Mouse (Mus musculus): Measurements from ENCODE around the gene Mmp21.
A peak's percentile ranks its signal among the peaks of the same experiment; 100 is the strongest.
"Not testable (repeated sequence)": the region's sequence is repeated elsewhere in the genome, so short reads cannot be mapped to it uniquely, and the experiment has no call there.

Mmp21 gene

GRCm38 (mm10) chr7:133679961-133680360 lies at the start of gene Mmp21:
Gene Mmp21, minus strand, starts transcription at chr7:133680061.
- no peak for DNase-seq (ENCODE audit: low read depth, low spot score)

GRCm38 (mm10) chr7:133729351-133729750 lies 49.5 kb upstream of the Mmp21 start:
- no peak for DNase-seq (ENCODE audit: low read depth, low spot score)

GRCm38 (mm10) chr7:133727027-133727426 lies 47.2 kb upstream of the Mmp21 start:
- no peak for DNase-seq (ENCODE audit: low read depth, low spot score)

GRCm38 (mm10) chr7:133725571-133725970 lies 45.7 kb upstream of the Mmp21 start:
- no peak for DNase-seq (ENCODE audit: low read depth, low spot score)

GRCm38 (mm10) chr7:133724844-133725243 lies 45.0 kb upstream of the Mmp21 start:
- DNase-seq (ENCODE audit: low read depth, low spot score) = no peak

GRCm38 (mm10) chr7:133720616-133721015 lies 40.8 kb upstream of the Mmp21 start:
- no peak for DNase-seq (ENCODE audit: low read depth, low spot score)

- DNase-seq (ENCODE audit: low read depth, low spot score) = peak; percentile 30
Measured at GRCm38 (mm10) chr7:133718580-133718979, 38.7 kb upstream of the Mmp21 start.

- DNase-seq (ENCODE audit: low read depth, low spot score) = no peak
Measured at GRCm38 (mm10) chr7:133715387-133715786, 35.5 kb upstream of the Mmp21 start.

GRCm38 (mm10) chr7:133707301-133707700 lies 27.4 kb upstream of the Mmp21 start:
- DNase-seq (ENCODE audit: low read depth, low spot score) = no peak

GRCm38 (mm10) chr7:133703906-133704305 lies 24.0 kb upstream of the Mmp21 start:
- DNase-seq (ENCODE audit: low read depth, low spot score) = peak; percentile 72

- no peak for DNase-seq (ENCODE audit: low read depth, low spot score)
Measured at GRCm38 (mm10) chr7:133702333-133702732, 22.5 kb upstream of the Mmp21 start.

GRCm38 (mm10) chr7:133701366-133701765 lies 21.5 kb upstream of the Mmp21 start:
- no peak for DNase-seq (ENCODE audit: low read depth, low spot score)

- no peak for DNase-seq (ENCODE audit: low read depth, low spot score)
Measured at GRCm38 (mm10) chr7:133699885-133700284, 20.0 kb upstream of the Mmp21 start.

- no peak for DNase-seq (ENCODE audit: low read depth, low spot score)
Measured at GRCm38 (mm10) chr7:133698021-133698709, 18.3 kb upstream of the Mmp21 start.

GRCm38 (mm10) chr7:133685644-133686043 lies 5.8 kb upstream of the Mmp21 start:
- DNase-seq (ENCODE audit: low read depth, low spot score) = not testable (repeated sequence)

GRCm38 (mm10) chr7:133684701-133685100 lies 4.8 kb upstream of the Mmp21 start:
- DNase-seq (ENCODE audit: low read depth, low spot score) = no peak

- peak; percentile 60 for DNase-seq (ENCODE audit: low read depth, low spot score)
Measured at GRCm38 (mm10) chr7:133684110-133684509, 4.2 kb upstream of the Mmp21 start.

- DNase-seq (ENCODE audit: low read depth, low spot score) = no peak
Measured at GRCm38 (mm10) chr7:133683626-133684025, 3.8 kb upstream of the Mmp21 start.

GRCm38 (mm10) chr7:133679439-133679838 lies 422 bp downstream of the Mmp21 start:
- no peak for DNase-seq (ENCODE audit: low read depth, low spot score)

- DNase-seq (ENCODE audit: low read depth, low spot score) = no peak
Measured at GRCm38 (mm10) chr7:133678716-133679115, 1.1 kb downstream of the Mmp21 start.

- peak; percentile 91 for DNase-seq (ENCODE audit: low read depth, low spot score)
Measured at GRCm38 (mm10) chr7:133676002-133676401, 3.9 kb downstream of the Mmp21 start.

GRCm38 (mm10) chr7:133670846-133671245 lies 9.0 kb downstream of the Mmp21 start:
- no peak for DNase-seq (ENCODE audit: low read depth, low spot score)

GRCm38 (mm10) chr7:133669946-133670345 lies 9.9 kb downstream of the Mmp21 start:
- DNase-seq (ENCODE audit: low read depth, low spot score) = no peak

GRCm38 (mm10) chr7:133669071-133669470 lies 10.8 kb downstream of the Mmp21 start:
- DNase-seq (ENCODE audit: low read depth, low spot score) = peak; percentile 42

Measured in ZHBTc4 (cell line).